Mouse (Mus musculus) hindbrain, postnatal 0 days (tissue): Measurements from ENCODE around the gene Dctn3. TPM values are rescaled to one million over a fixed set of nuclear protein-coding genes. Genes with fewer than 3 reads are reported as not detected.

Experiments used
- ATAC-seq: fragments of 200-750 bp; cut with Nextera tagmentation; 2 replicates; pipeline ENCODE4 v1.8.0; 2017; ENCODE audit warnings: mild to moderate bottlenecking, moderate TSS enrichment, moderate library complexity
- DNase-seq: peaks from one replicate; pipeline ENCODE4 v3.0.0-alpha.2; 2015; ENCODE audit warnings: low spot score
- H3K27ac ChIP-seq: fragments of 300-500 bp; sonication (generic); 2 replicates; pipeline ENCODE4 v1.5.1; 2014; ENCODE audit warnings: mild to moderate bottlenecking
- H3K27me3 ChIP-seq: fragments of 300-500 bp; sonication (generic); 2 replicates; pipeline ENCODE4 v1.6.1; 2014; ENCODE audit warnings: low read length, mixed read lengths; ENCODE audit not compliant: insufficient read depth
- H3K36me3 ChIP-seq: fragments of 300-500 bp; sonication (generic); 2 replicates; pipeline ENCODE4 v1.6.1; 2014; ENCODE audit warnings: low read length, mixed read lengths; ENCODE audit not compliant: insufficient read depth
- H3K4me1 ChIP-seq: fragments of 300-500 bp; sonication (generic); 2 replicates; pipeline ENCODE4 v1.6.1; 2014; ENCODE audit warnings: antibody characterized with exemption, low read length, mixed read lengths; ENCODE audit not compliant: insufficient read depth
- H3K4me2 ChIP-seq: fragments of 300-500 bp; sonication (generic); 2 replicates; pipeline ENCODE4 v1.6.1; 2014; ENCODE audit warnings: low read depth, mild to moderate bottlenecking, low read length, moderate library complexity, mixed read lengths
- H3K4me3 ChIP-seq: fragments of 300-500 bp; sonication (generic); 2 replicates; pipeline ENCODE4 v1.5.1; 2014; ENCODE audit warnings: low read length
- H3K9ac ChIP-seq: fragments of 300-500 bp; sonication (generic); replicated peaks from 2 replicates; pipeline ENCODE4 v1.6.1; 2014; ENCODE audit warnings: mild to moderate bottlenecking, low read length, moderate library complexity, mixed read lengths
- H3K9me3 ChIP-seq: fragments of 300-500 bp; sonication (generic); 2 replicates; pipeline ENCODE4 v1.6.1; 2016; ENCODE audit warnings: low read length, mixed read lengths
- CTCF ChIP-seq: IDR thresholded peaks from 2 replicates; pipeline ENCODE4 v1.5.1; 2016; ENCODE audit warnings: antibody characterized with exemption, control low read depth, low read depth
- WGBS: fragments of 180-500 bp; shearing (Covaris S2); extraction: QIAGEN DNeasy Blood & Tissue Kit; methylation state at CpG from one replicate; pipeline ENCODE4 v1.1.7; 2014; 5-methylcytosine and 5-hydroxymethylcytosine counted together
- polyA plus RNA-seq: library from polyadenylated mRNA; unstranded; fragments of >200 nt; fragmentation: Nextera tagmentation; extraction: Ambion mirVana; gene quantifications from 2 replicates; pipeline ENCODE4 v1.2.1, GENCODE M21; 2015
- total RNA-seq: library from RNA; depleted of rRNA; stranded (reverse); fragments of >200 nt; gene quantifications from 2 replicates; pipeline ENCODE4 v1.2.3, GENCODE M21; 2014

Dctn3 gene
- total and polyA plus RNA-seq, 2 experiments from 2014 or later = 147 to 316 TPM

DNA sequence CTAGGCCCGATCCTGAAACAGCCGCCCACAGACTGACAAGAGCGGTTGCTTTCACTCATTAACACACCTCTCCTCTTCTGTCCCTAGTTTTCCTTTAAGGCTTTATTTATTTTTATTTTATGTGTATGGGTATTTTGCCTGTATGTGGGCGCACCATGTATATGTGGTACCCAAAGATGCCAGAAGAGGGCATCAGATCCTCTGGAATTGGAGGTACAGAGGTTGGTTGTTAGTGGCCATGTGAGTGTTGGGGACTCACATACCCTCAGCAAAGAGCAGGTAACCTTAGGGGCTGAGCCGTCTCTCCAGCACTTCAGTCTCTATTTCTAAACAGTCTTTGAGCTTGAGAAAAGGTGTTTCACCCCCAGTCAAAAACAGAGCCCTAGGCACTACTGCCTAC, 7.4 kb downstream of the Dctn3 start:
- Histone ChIP-seq H3K4me3 (no peak overlapping the region), H3K4me2 (no peak overlapping the region), H3K27me3 (no peaks in the 10 kb centered on the region), H3K36me3 (peaks cover 28% of the 10 kb centered on the region), H3K27ac (no peak overlapping the region), H3K9ac (no peak overlapping the region), H3K4me1 (peaks cover 10% of the 10 kb centered on the region; the same call in 1 of the 2 replicates), H3K9me3 (no peaks in the 10 kb centered on the region)
- WGBS = 84% methylated on average over 5 of the region's 5 CpGs
- DNase-seq (peak; percentile 67), ATAC-seq (no peak)
- peak; percentile 73 for TF ChIP-seq CTCF

- H3K27me3 ChIP-seq = no peaks in the 10 kb centered on the region
- no peak for ATAC-seq
- H3K9me3 ChIP-seq = no peaks in the 10 kb centered on the region
- no peak for TF ChIP-seq CTCF
- no peak overlapping the region for H3K27ac ChIP-seq
- H3K36me3 ChIP-seq = peaks cover 25% of the 10 kb centered on the region
- H3K9ac ChIP-seq = no peak overlapping the region
- no peak overlapping the region for H3K4me3 ChIP-seq
- no peak overlapping the region for H3K4me2 ChIP-seq
- peaks cover 10% of the 10 kb centered on the region; the same call in 1 of the 2 replicates for H3K4me1 ChIP-seq
- DNase-seq = no peak
- 75% methylated on average over 8 of the region's 8 CpGs for whole genome bisulfite sequencing
Observed at GRCm38 (mm10) chr4:41715082-41715481, 7.9 kb downstream of the Dctn3 start.

- DNase-seq = peak; percentile 90
Observed at GRCm38 (mm10) chr4:41714276-41714675, 8.7 kb downstream of the Dctn3 start.

GRCm38 (mm10) chr4:41713197-41714067, 9.5 kb downstream of the Dctn3 start, which contains the start of gene Rpp25l:
Gene Rpp25l (minus strand): TSS chr4:41713534.
- Histone ChIP-seq H3K36me3 (peaks cover 14% of the 10 kb centered on the region; the same call in 1 of the 2 replicates), H3K4me1 (peaks cover 10% of the 10 kb centered on the region; the same call in 1 of the 2 replicates), H3K4me3 (peak within 1 kb of the TSS; percentile 69)

More at GRCm38 (mm10) chr4:41714276-41714675, 8.7 kb downstream of the Dctn3 start:
- Histone ChIP-seq H3K4me3 (peak overlapping the region; percentile 69), H3K27ac (0 out of 2 replicates have a peak overlapping the region, but pooled peaks have one; percentile 27), H3K4me1 (peaks cover 10% of the 10 kb centered on the region; the same call in 1 of the 2 replicates), H3K4me2 (peak overlapping the region; percentile 90), H3K27me3 (no peaks in the 10 kb centered on the region), H3K9ac (no peak overlapping the region), H3K36me3 (peaks cover 20% of the 10 kb centered on the region), H3K9me3 (no peaks in the 10 kb centered on the region)
- 11% methylated on average over 8 of the region's 8 CpGs for WGBS
- peak; percentile 89 for TF ChIP-seq CTCF
- ATAC-seq = peak; percentile 24; the same call in 1 of the 2 replicates

GRCm38 (mm10) chr4:41712421-41713196, 10.4 kb downstream of the Dctn3 start:
- H3K27me3 ChIP-seq = no peaks in the 10 kb centered on the region
- peaks cover 7% of the 10 kb centered on the region; the same call in 1 of the 2 replicates for H3K36me3 ChIP-seq
- WGBS = 32% methylated on average over 31 of the region's 31 CpGs
- H3K9me3 ChIP-seq = no peaks in the 10 kb centered on the region
- ATAC-seq (peak; percentile 4; the same call in 1 of the 2 replicates), DNase-seq (peak; percentile 38)
- H3K9ac ChIP-seq = peak overlapping the region; percentile 82
- no peak for TF ChIP-seq CTCF
- peak overlapping the region; percentile 69 for H3K4me3 ChIP-seq
- H3K27ac ChIP-seq = peak overlapping the region; percentile 80
- peak overlapping the region; percentile 90 for H3K4me2 ChIP-seq
- H3K4me1 ChIP-seq = peaks cover 10% of the 10 kb centered on the region; the same call in 1 of the 2 replicates

More at GRCm38 (mm10) chr4:41713197-41714067, 9.5 kb downstream of the Dctn3 start, which contains the start of gene Rpp25l:
- DNase-seq (peak; percentile 92), ATAC-seq (peak; percentile 72)
- H3K9ac ChIP-seq = peak within 1 kb of the TSS; percentile 82
- H3K27ac ChIP-seq = peak within 1 kb of the TSS; percentile 80
- H3K4me2 ChIP-seq = peak within 1 kb of the TSS; percentile 90
- H3K9me3 ChIP-seq = no peaks in the 10 kb centered on the region
- no peaks in the 10 kb centered on the region for H3K27me3 ChIP-seq
- TF ChIP-seq CTCF = peak; percentile 47
- under 1% methylated on average over 61 of the region's 61 CpGs for WGBS

DNA sequence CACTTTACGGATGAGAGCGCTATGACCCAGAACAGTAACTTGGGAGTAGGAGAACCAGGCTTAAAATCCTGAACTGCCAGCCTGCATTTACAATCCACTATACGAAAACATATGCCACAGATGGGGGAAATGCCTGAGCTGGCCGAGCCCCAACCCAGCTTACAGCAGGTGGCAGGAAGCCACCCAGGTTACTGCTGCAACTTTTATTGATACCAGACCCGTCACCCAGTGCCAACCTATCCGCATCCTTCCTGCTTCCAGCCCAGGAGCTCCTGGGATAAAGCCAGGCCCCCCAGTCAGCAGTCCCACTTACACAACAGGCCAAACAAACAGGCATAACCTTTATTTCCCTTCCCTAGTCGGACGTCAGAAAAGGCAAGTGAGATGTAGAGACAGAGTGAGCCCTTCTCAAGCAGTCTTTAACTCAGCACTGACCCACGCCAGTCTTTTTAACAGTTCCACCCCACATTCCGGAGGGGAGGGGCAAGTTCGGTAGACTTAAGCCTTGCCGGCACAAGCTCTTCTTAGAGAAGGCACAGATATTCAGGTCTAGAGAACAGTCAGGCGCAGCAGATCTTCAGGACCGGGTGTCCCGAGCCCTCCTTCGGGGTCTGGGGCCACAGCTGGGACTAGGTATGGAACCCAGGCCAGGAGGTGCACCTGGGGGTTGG, 11.1 kb downstream of the Dctn3 start:
- Histone ChIP-seq H3K36me3 (no peaks in the 10 kb centered on the region), H3K4me3 (peak overlapping the region; percentile 69), H3K9me3 (no peaks in the 10 kb centered on the region), H3K4me2 (peak overlapping the region; percentile 90), H3K4me1 (peaks cover 11% of the 10 kb centered on the region; the same call in 1 of the 2 replicates), H3K9ac (peak overlapping the region; percentile 82), H3K27me3 (no peaks in the 10 kb centered on the region), H3K27ac (no peak overlapping the region)
- TF ChIP-seq CTCF = no peak
- 58% methylated on average over 16 of the region's 16 CpGs for WGBS
- ATAC-seq (no peak), DNase-seq (no peak)
